9 mouse cellular contexts compared by ENCODE assay signal in the genomic region with DNA sequence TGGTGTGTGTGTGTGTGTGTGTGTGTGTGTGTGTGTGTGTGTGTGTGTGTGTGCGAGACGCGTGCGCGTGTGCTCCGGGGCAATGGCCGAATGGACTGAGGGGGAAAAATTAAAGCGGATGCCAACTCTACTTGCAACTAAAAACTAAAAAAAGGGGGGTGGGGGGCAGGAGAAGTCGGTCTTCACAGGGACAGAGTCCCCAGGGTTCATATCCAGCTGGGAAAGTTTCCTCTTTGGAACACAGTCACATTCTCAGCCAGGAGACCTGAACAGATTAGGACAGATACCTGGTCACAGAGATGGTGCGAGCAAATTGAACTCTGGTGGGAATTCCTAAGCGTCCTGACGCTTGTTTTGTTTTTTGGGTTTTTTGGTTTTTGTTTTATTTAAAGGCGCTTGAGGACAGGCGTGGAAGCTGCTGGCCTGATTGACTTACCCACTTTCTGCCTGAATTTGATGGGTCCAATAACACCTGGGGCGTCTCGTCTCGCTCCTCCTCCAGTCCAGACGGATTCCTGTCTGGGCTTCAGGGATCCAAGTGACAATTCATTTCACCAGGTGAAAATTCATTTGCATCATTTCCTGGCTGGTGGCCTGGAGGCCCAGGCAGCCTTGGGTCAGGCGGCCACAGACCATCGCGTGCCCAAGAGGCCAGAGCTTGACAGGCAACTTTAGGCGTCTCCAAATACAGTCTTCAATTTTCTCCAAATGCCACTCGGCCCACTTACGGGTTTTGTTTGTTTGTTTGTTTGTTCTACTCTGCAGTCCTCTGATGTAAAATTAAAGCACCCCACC. TPM values are rescaled to one million over a fixed set of nuclear protein-coding genes. Genes with fewer than 3 reads are reported as not detected.
DNase-seq lines count a peak whose midpoint lies in the region; ATAC-seq lines count a peak whose summit lies in the region.
"Had no signal": no experiment of that assay in that cellular context is flagged by ENCODE, and none has a peak within 500 bp of the region (broad histone marks: within the 10 kb centered on the region; RNA-seq: fewer than 3 reads in every experiment).

No protein-coding gene starts in this region.

- no peak overlapping the region for H3K27ac ChIP-seq in lung, embryonic 15.5 days
- H3K27ac ChIP-seq in forebrain, embryonic 16.5 days (ENCODE audit: low read length), result no peak overlapping the region
- H3K27ac ChIP-seq in limb, embryonic 15.5 days, result no peak overlapping the region
- no peak overlapping the region for H3K27ac ChIP-seq in stomach, embryonic 16.5 days (ENCODE audit: low read length)

- peaks cover 48% of the 10 kb centered on the region for H3K27me3 ChIP-seq in lung, embryonic 15.5 days
- H3K27me3 ChIP-seq in forebrain, embryonic 16.5 days (replicated peaks; ENCODE audit: control insufficient read depth, insufficient read depth, low read length), result peaks cover 21% of the 10 kb centered on the region
- peaks cover 63% of the 10 kb centered on the region for H3K27me3 ChIP-seq in limb, embryonic 15.5 days
- H3K27me3 ChIP-seq in stomach, embryonic 16.5 days (ENCODE audit: control insufficient read depth, insufficient read depth, low read length), result peaks cover 8% of the 10 kb centered on the region; the same call in 1 of the 2 replicates

- H3K4me2 ChIP-seq in lung, embryonic 15.5 days, result peak overlapping the region; percentile 97
- peak overlapping the region; percentile 95 for H3K4me2 ChIP-seq in forebrain, embryonic 16.5 days (ENCODE audit: low read length)
- peak overlapping the region; percentile 100 for H3K4me2 ChIP-seq in limb, embryonic 15.5 days
- H3K4me2 ChIP-seq in stomach, embryonic 16.5 days (ENCODE audit: low read depth, low read length), result peak overlapping the region; percentile 98

- ATAC-seq in lung, embryonic 15.5 days (ENCODE audit: borderline replicate concordance, extremely low read depth, low FRiP score, low TSS enrichment), result no peak
- ATAC-seq in forebrain, embryonic 16.5 days, result peak; percentile 16; the same call in 1 of the 2 replicates
- ATAC-seq in limb, embryonic 15.5 days (ENCODE audit: insufficient number of reproducible peaks, low FRiP score, low TSS enrichment, low read depth), result no peak
- ATAC-seq in stomach, embryonic 16.5 days (ENCODE audit: insufficient read depth, low FRiP score), result no peak
- ATAC-seq in inflammation-experienced regulatory T-cells, adult 6 months, result no peak

- 1% methylated on average over 24 of the region's 24 CpGs for WGBS in lung, embryonic 15.5 days
- 1% methylated on average over 24 of the region's 24 CpGs for WGBS in forebrain, embryonic 16.5 days
- WGBS in limb, embryonic 15.5 days, result 2% methylated on average over 24 of the region's 24 CpGs
- 5% methylated on average over 24 of the region's 24 CpGs for WGBS in stomach, embryonic 16.5 days

- H3K4me1 ChIP-seq in lung, embryonic 15.5 days, result peaks cover 30% of the 10 kb centered on the region
- H3K4me1 ChIP-seq in forebrain, embryonic 16.5 days (replicated peaks; ENCODE audit: control insufficient read depth, insufficient read depth, low read length), result peaks cover 20% of the 10 kb centered on the region
- peaks cover 35% of the 10 kb centered on the region for H3K4me1 ChIP-seq in limb, embryonic 15.5 days
- H3K4me1 ChIP-seq in stomach, embryonic 16.5 days (ENCODE audit: control insufficient read depth, insufficient read depth, low read length), result peaks cover 18% of the 10 kb centered on the region

- DNase-seq in lung, postnatal 10 days, result no peak
- no peak for DNase-seq in urinary bladder, adult 2 months (ENCODE audit: low spot score)
- DNase-seq in layer of hippocampus, postnatal 25 days (ENCODE audit: extremely low spot score in 1 of 2, low spot score in 1 of 2), result no peak

- no peaks in the 10 kb centered on the region for H3K36me3 ChIP-seq in lung, embryonic 15.5 days
- H3K36me3 ChIP-seq in forebrain, embryonic 16.5 days (ENCODE audit: control insufficient read depth, insufficient read depth), result no peaks in the 10 kb centered on the region
- H3K36me3 ChIP-seq in limb, embryonic 15.5 days, result no peaks in the 10 kb centered on the region
- no peaks in the 10 kb centered on the region for H3K36me3 ChIP-seq in stomach, embryonic 16.5 days (ENCODE audit: control insufficient read depth, insufficient read depth, low read length)

- H3K9ac ChIP-seq in lung, embryonic 15.5 days, result peak overlapping the region; percentile 11; the same call in 1 of the 2 replicates
- H3K9ac ChIP-seq in forebrain, embryonic 16.5 days (replicated peaks; ENCODE audit: low read depth, low read length), result peak overlapping the region; percentile 26; the same call in 1 of the 2 replicates
- H3K9ac ChIP-seq in limb, embryonic 15.5 days, result no peak overlapping the region
- H3K9ac ChIP-seq in stomach, embryonic 16.5 days (ENCODE audit: low read length), result peak overlapping the region; percentile 63

- no peaks in the 10 kb centered on the region for H3K9me3 ChIP-seq in lung, embryonic 15.5 days
- no peaks in the 10 kb centered on the region for H3K9me3 ChIP-seq in forebrain, embryonic 16.5 days (ENCODE audit: control insufficient read depth, low read length)
- H3K9me3 ChIP-seq in limb, embryonic 15.5 days, result no peaks in the 10 kb centered on the region
- no peaks in the 10 kb centered on the region for H3K9me3 ChIP-seq in stomach, embryonic 16.5 days (replicated peaks; ENCODE audit: control insufficient read depth, low read length)

- H3K4me3 ChIP-seq in lung, embryonic 15.5 days, result peak overlapping the region; percentile 51
- H3K4me3 ChIP-seq in forebrain, embryonic 16.5 days (replicated peaks; ENCODE audit: low read length), result peak overlapping the region; percentile 70
- peak overlapping the region; percentile 57 for H3K4me3 ChIP-seq in limb, embryonic 15.5 days
- peak overlapping the region; percentile 72 for H3K4me3 ChIP-seq in stomach, embryonic 16.5 days (replicated peaks; ENCODE audit: low read length)

RNA-seq across cellular contexts. Expression of a gene that starts 0.8 kb away (rescaled TPM):
- 3.0 and 3.7 TPM in 2 replicates for polyA plus RNA-seq in lung, embryonic 15.5 days (2015; fragmentation: Nextera tagmentation; extraction: Ambion mirVana)
- polyA plus RNA-seq in forebrain, embryonic 16.5 days (2015; fragmentation: Nextera tagmentation; extraction: Ambion mirVana), result 1.5 TPM in 2 replicates
- polyA plus RNA-seq in limb, embryonic 15.5 days (2015; fragmentation: Nextera tagmentation; extraction: Ambion mirVana), result 2.9 and 3.0 TPM in 2 replicates
- polyA plus RNA-seq in stomach, embryonic 16.5 days (2015; fragmentation: Nextera tagmentation; extraction: Ambion mirVana), result 5.6 and 6.4 TPM in 2 replicates
- polyA plus RNA-seq in urinary bladder, adult 2 months (2012; rRNA removed), result 26.6 and 30.6 TPM in 2 replicates
- polyA plus RNA-seq in inflammation-experienced regulatory T-cells, adult 6 months (2017; shearing (Covaris generic)), result 1 to 10 TPM in 1 of 3 experiments, under 1 TPM in 2; 0.41 to 1.1 (median 0.44) TPM
- total RNA-seq in layer of hippocampus, postnatal 25 days (2021), result 1 to 10 TPM; 4.7 to 4.9 TPM
- total RNA-seq: neutrophil, adult 5-6 weeks had no signal
